Mouse (Mus musculus) cerebellum, postnatal 10 days (tissue): ENCODE results near the gene Fnbp1.
A peak's percentile ranks its signal among the peaks of the same experiment; 100 is the strongest.

Experiments used
- DNase-seq, 2 experiments: peaks; one replicate each; pipeline ENCODE4 v3.0.0; 2021; ENCODE audit warnings: mixed read lengths in 2 of 2

The Fnbp1 gene

DNA sequence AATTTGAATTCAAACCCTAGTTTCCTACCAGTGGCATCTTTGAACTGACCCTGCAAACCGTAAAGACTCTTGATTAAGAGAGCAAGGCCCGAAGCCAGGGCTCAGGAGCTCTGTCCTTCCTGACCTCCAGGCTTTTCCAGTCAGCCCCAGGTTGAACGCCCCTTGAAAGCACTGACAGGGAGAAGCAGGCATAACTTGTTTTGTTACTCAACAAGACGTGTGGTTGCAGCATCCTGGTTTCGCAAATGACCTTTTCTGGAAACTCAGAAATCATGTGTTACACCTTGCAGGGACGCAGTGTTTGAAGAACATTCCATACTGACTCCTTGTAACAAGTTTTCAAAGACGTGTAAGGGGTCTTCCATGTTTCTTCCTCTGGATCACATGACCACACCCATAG, 5.2 kb upstream of the Fnbp1 start:
- DNase-seq = no peak

GRCm38 (mm10) chr2:31144901-31145300, 3.1 kb upstream of the Fnbp1 start:
- DNase-seq = no peak

GRCm38 (mm10) chr2:31143768-31144695, 2.2 kb upstream of the Fnbp1 start:
- no peak for DNase-seq

GRCm38 (mm10) chr2:31143326-31143725, 1.5 kb upstream of the Fnbp1 start:
- DNase-seq = no peak

DNA sequence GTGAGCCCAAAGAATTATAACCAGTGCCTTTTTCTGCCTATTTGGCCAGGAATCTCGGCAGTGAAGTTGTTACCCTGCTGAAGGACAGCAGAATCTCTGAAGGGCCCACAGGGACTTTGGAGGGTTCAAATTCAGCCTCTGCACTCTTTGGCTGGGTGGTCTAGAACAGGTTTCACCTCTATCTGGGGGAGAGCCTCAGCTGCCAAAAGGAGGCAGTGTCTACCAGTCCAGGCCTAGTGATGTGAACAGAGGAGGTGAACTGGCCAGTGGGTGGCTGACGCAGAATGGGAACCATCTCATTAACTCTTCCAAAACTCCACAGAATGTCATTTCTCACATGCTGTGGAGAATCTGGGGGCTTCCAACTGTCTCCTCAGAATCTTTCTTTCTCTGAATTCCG, 697 bp upstream of the Fnbp1 start:
- no peak for DNase-seq

- DNase-seq = peak; percentile 71 to 73
These were observed 538 bp downstream of the Fnbp1 start for GRCm38 (mm10) chr2:31141074-31141866.

DNA sequence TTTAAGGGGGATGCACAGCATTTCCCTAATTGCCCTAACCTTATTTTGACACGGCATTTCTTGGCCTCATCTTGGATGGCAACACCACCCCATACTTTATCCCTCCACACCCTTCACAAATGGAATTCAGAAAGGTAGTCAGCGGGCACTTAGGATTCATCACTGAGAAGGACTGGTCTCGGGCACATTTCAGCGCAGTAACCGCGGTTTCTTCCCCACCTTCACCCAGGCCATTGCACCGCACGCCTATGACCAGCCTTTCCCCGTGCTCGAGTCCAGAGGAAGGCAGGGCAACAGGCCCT, 1.1 kb downstream of the Fnbp1 start:
- DNase-seq = no peak

DNA sequence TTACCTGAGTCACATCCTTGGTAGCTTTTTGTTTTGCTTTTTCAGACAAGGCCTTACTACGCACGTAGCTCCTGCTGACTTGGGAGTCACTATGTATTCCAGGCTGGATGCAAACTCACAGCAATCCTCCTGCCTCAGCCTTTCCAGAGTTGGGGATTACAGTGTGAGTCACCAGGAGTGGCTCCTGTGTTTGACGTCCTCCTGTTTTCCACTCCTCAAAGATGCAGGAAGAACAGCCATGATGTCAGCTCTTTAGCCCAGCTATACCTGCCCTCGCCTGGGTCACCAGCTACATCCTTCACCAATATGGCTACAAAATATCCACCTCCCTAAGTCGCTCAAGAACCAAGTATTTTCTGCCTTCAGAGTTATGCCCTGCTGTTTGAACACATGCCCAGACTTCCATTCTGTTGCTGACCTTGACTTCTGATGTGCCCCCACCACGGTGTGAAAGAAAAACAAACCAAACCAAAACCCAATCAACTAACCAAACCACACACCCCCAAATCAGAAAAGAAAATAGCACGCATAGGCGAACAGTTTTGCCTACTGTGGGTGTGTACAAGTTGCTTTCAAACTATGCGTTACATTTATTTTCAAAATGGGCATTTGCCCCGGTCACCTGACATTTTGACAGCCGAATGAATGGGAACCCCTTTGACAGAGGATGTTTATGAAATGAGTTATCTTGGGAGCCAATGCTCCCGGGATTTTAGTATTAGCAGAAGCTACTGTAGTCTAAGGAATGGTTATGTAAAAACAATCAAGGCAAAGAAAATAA, 1.6 kb downstream of the Fnbp1 start:
- DNase-seq = no peak

DNA sequence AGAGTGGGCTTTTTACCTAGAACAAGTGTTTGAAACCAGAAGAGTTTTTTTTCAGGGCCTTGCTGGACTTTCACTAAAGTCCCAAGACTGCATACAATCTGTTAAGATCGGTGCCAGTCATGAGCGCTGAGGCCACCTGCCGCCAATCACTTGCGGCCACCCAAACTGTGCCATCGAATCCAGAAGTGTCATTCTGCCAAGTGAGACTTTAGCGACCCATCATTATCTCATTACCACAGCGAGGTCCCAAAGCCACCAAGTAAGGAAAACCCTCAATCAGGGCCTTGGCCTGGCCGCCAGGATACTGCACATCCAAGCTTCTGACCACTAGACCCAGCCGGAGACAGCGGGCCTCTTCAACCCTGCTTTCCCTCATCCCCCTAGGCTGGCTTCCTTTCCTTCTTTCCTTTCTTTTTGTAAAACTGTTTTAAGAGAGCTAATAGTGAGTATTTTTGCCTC, 2.6 kb downstream of the Fnbp1 start:
- DNase-seq = peak in 1 of 2 experiments; percentile 47

DNA sequence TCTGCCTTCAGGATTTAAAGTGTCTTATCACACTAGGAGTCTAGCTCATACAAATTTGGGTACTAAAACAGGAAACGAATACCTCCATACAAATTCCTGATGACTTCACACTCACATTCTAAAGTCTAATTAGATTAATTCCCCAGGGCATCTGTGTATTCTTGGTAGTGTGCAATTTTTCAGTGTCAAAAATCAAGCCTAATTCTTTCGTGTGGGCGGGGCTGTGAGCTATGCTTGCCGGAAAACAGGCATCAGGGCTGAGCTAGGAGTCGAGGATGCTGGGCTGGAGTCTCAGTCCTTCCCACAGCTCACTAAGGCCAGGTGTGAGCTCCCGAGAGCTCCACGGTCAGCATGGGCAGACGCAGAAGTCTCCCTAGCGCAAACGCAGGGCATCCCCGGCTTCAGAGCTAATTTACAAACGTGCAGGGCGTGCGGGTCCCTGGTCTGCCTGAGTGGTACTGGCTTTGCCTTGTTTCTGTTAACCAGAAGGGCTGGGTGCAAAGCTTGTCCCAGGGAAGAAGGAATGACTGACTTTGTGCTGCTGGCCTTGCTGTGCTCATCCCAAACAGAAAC, 4.7 kb downstream of the Fnbp1 start:
- DNase-seq = peak in 1 of 2 experiments; percentile 15

GRCm38 (mm10) chr2:31136338-31136737, 5.5 kb downstream of the Fnbp1 start:
- DNase-seq = peak in 1 of 2 experiments; percentile 38

GRCm38 (mm10) chr2:31135512-31135931, 6.3 kb downstream of the Fnbp1 start:
- peak in 1 of 2 experiments; percentile 17 for DNase-seq

GRCm38 (mm10) chr2:31133981-31134380, 7.8 kb downstream of the Fnbp1 start:
- no peak for DNase-seq

- DNase-seq = peak in 1 of 2 experiments; percentile 22
These were observed 9.1 kb downstream of the Fnbp1 start for GRCm38 (mm10) chr2:31132682-31133081.

GRCm38 (mm10) chr2:31130815-31131299, 11.0 kb downstream of the Fnbp1 start:
- DNase-seq = no peak

GRCm38 (mm10) chr2:31129742-31130518, 11.9 kb downstream of the Fnbp1 start:
- no peak for DNase-seq

- DNase-seq = no peak
These were observed 13.9 kb downstream of the Fnbp1 start for GRCm38 (mm10) chr2:31127899-31128298.

- no peak for DNase-seq
These were observed 14.6 kb downstream of the Fnbp1 start for GRCm38 (mm10) chr2:31127219-31127618.

DNA sequence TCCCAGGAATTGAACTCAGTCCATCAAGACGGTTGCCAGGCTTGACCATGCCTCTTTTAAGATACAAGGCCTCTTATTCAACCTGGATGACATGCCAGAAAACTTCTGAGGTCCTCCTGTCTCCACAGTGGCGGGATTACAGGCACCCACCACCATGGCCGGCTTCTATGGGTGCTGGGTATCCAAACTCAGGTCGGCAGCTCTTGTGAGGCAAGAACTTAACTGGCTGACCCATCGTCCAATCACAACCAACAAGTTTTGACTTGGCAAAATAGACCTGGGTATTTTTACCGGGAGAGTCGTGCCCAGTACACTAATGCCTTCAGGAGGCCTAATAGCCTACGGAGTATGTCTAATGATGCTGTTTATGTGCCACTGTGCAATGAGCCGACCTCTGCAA, 15.8 kb downstream of the Fnbp1 start:
- DNase-seq = no peak

DNA sequence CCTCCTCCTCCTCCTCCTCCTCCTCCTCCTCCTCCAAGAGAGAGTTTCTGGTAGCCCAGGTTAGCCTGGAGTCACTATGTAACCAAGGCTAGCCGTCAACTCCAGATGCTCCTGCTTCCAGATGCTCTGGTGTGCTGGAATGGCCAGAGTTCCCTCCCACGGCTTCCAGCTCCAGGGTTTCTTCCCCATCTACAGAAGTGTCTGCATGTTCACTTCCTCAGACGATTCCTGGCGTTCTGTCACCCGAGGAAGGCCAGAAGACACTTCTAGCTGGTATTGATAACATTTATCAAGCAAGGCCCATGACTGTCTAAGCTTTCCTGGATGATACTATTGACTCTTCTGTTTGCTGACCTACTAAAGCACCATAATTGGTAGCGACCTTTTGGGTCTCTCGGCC, 16.7 kb downstream of the Fnbp1 start:
- DNase-seq = no peak

DNA sequence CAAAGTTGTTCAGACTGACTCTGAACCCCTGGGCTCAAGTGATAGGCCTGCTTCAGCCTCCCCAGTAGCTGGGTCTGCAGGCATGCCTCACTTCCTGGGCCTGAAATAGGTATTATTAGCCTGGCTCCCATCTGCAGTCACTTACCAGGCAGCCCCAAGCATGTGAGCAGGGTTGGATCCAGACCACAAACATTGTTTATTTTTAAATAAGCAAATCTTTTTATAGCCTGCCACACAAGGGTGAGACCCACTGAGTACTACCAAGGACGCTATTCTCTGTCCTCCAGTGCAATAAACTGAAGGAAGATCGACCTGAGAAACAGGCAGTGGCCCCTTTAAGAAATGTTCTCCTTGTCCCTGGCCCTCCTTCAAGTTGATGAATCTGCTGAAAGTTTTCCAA, 17.1 kb downstream of the Fnbp1 start:
- DNase-seq = no peak

DNA sequence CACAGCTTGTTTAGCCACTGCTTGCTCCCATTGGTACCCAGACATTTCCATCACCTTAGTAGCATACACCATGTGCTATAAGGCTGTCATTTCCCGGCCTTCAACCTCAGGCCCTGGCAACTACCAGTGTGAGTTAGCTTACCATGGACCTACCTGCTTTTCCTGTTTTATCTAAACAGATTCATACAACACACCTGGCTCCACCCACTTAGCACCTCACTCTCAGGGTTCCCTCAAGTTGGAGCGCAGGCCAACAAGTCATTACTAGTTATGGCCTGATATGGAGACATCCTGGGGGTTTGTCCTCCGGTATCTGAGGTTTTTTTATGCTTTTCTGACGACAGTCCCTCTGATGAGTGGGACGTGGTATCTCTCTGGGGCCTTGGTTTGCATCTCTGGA, 18.3 kb downstream of the Fnbp1 start:
- no peak for DNase-seq
